Mouse (Mus musculus): ENCODE measurements at regions not wholly inside any gene's neighbourhood (a gene's known extent, or its start where the extent isn't known, plus 50 kb on each side); places are given as distances from the start of the nearest gene placed in this dataset.

GRCm38 (mm10) chr2:101371834-101372493 lies 252.6 kb upstream of the Rag2 start:
- no peak overlapping the region for H3K9ac ChIP-seq (replicated peaks; ENCODE audit: low read length)
- H3K36me3 ChIP-seq (replicated peaks; ENCODE audit: control insufficient read depth, insufficient read depth, low read depth, low read length), result no peaks in the 10 kb centered on the region
- no peaks in the 10 kb centered on the region for H3K4me1 ChIP-seq (ENCODE audit: control insufficient read depth, insufficient read depth, low read length)
- H3K4me3 ChIP-seq (ENCODE audit: low read depth, low read length), result no peak overlapping the region
- no peaks in the 10 kb centered on the region for H3K9me3 ChIP-seq (replicated peaks; ENCODE audit: control insufficient read depth, low read length)
- H3K27me3 ChIP-seq (ENCODE audit: control insufficient read depth, insufficient read depth, low read length), result no peaks in the 10 kb centered on the region
- 86% methylated on average over 7 of the region's 7 CpGs for WGBS
- no peak for ATAC-seq (replicated peaks; ENCODE audit: insufficient number of reproducible peaks, low FRiP score, low TSS enrichment, low read depth)
- H3K4me2 ChIP-seq (ENCODE audit: low read depth, low read length), result no peak overlapping the region
- DNase-seq (ENCODE audit: low spot score), result no peak
- no peak overlapping the region for H3K27ac ChIP-seq (replicated peaks; ENCODE audit: low read depth, low read length)

- H3K36me3 ChIP-seq (replicated peaks; ENCODE audit: control insufficient read depth, insufficient read depth, low read depth, low read length), result no peaks in the 10 kb centered on the region
- no peak overlapping the region for H3K4me2 ChIP-seq (ENCODE audit: low read depth, low read length)
- H3K9ac ChIP-seq (replicated peaks; ENCODE audit: low read length), result no peak overlapping the region
- no peak for ATAC-seq (replicated peaks; ENCODE audit: insufficient number of reproducible peaks, low FRiP score, low TSS enrichment, low read depth)
- WGBS, result 77% methylated on average over 6 of the region's 6 CpGs
- H3K4me3 ChIP-seq (ENCODE audit: low read depth, low read length), result no peak overlapping the region
- H3K4me1 ChIP-seq (ENCODE audit: control insufficient read depth, insufficient read depth, low read length), result no peaks in the 10 kb centered on the region
- H3K27me3 ChIP-seq (ENCODE audit: control insufficient read depth, insufficient read depth, low read length), result no peaks in the 10 kb centered on the region
- no peaks in the 10 kb centered on the region for H3K9me3 ChIP-seq (replicated peaks; ENCODE audit: control insufficient read depth, low read length)
- no peak for DNase-seq (ENCODE audit: low spot score)
- no peak overlapping the region for H3K27ac ChIP-seq (replicated peaks; ENCODE audit: low read depth, low read length)
Observed at GRCm38 (mm10) chr2:101380595-101380994, 243.9 kb upstream of the Rag2 start.

- H3K4me1 ChIP-seq (ENCODE audit: control insufficient read depth, insufficient read depth, low read length), result no peaks in the 10 kb centered on the region
- no peak overlapping the region for H3K27ac ChIP-seq (replicated peaks; ENCODE audit: low read depth, low read length)
- no peaks in the 10 kb centered on the region for H3K9me3 ChIP-seq (replicated peaks; ENCODE audit: control insufficient read depth, low read length)
- H3K27me3 ChIP-seq (ENCODE audit: control insufficient read depth, insufficient read depth, low read length), result no peaks in the 10 kb centered on the region
- DNase-seq (ENCODE audit: low spot score) (no peak), ATAC-seq (replicated peaks; ENCODE audit: insufficient number of reproducible peaks, low FRiP score, low TSS enrichment, low read depth) (no peak)
- no peak overlapping the region for H3K4me2 ChIP-seq (ENCODE audit: low read depth, low read length)
- H3K9ac ChIP-seq (replicated peaks; ENCODE audit: low read length), result no peak overlapping the region
- WGBS, result 77% methylated on average over 1 of the region's 1 CpGs
- H3K4me3 ChIP-seq (ENCODE audit: low read depth, low read length), result no peak overlapping the region
- no peaks in the 10 kb centered on the region for H3K36me3 ChIP-seq (replicated peaks; ENCODE audit: control insufficient read depth, insufficient read depth, low read depth, low read length)
Observed at GRCm38 (mm10) chr2:101415002-101415401, 209.5 kb upstream of the Rag2 start.

- H3K4me3 ChIP-seq (ENCODE audit: low read depth, low read length), result no peak overlapping the region
- no peaks in the 10 kb centered on the region for H3K4me1 ChIP-seq (ENCODE audit: control insufficient read depth, insufficient read depth, low read length)
- no peak for ATAC-seq (replicated peaks; ENCODE audit: insufficient number of reproducible peaks, low FRiP score, low TSS enrichment, low read depth)
- WGBS, result 79% methylated on average over 3 of the region's 3 CpGs
- H3K9ac ChIP-seq (replicated peaks; ENCODE audit: low read length), result no peak overlapping the region
- H3K9me3 ChIP-seq (replicated peaks; ENCODE audit: control insufficient read depth, low read length), result no peaks in the 10 kb centered on the region
- no peaks in the 10 kb centered on the region for H3K27me3 ChIP-seq (ENCODE audit: control insufficient read depth, insufficient read depth, low read length)
- H3K27ac ChIP-seq (replicated peaks; ENCODE audit: low read depth, low read length), result no peak overlapping the region
- peak; percentile 3 for DNase-seq (ENCODE audit: low spot score)
- no peaks in the 10 kb centered on the region for H3K36me3 ChIP-seq (replicated peaks; ENCODE audit: control insufficient read depth, insufficient read depth, low read depth, low read length)
- H3K4me2 ChIP-seq (ENCODE audit: low read depth, low read length), result no peak overlapping the region
Observed at GRCm38 (mm10) chr2:101416702-101417101, 207.8 kb upstream of the Rag2 start.

- WGBS, result 81% methylated on average over 8 of the region's 8 CpGs
Observed at GRCm38 (mm10) chr2:101433141-101433895, 191.2 kb upstream of the Rag2 start.

GRCm38 (mm10) chr2:101440231-101440630 lies 184.3 kb upstream of the Rag2 start:
- Histone ChIP-seq H3K27ac (replicated peaks; ENCODE audit: low read depth, low read length) (no peak overlapping the region), H3K9me3 (replicated peaks; ENCODE audit: control insufficient read depth, low read length) (no peaks in the 10 kb centered on the region), H3K9ac (replicated peaks; ENCODE audit: low read length) (no peak overlapping the region), H3K27me3 (ENCODE audit: control insufficient read depth, insufficient read depth, low read length) (no peaks in the 10 kb centered on the region), H3K4me2 (ENCODE audit: low read depth, low read length) (no peak overlapping the region), H3K36me3 (replicated peaks; ENCODE audit: control insufficient read depth, insufficient read depth, low read depth, low read length) (no peaks in the 10 kb centered on the region), H3K4me1 (ENCODE audit: control insufficient read depth, insufficient read depth, low read length) (no peaks in the 10 kb centered on the region), H3K4me3 (ENCODE audit: low read depth, low read length) (no peak overlapping the region)
- DNase-seq (ENCODE audit: low spot score) (no peak), ATAC-seq (replicated peaks; ENCODE audit: insufficient number of reproducible peaks, low FRiP score, low TSS enrichment, low read depth) (no peak)
- 86% methylated on average over 5 of the region's 5 CpGs for WGBS

More at GRCm38 (mm10) chr2:101433141-101433895, 191.2 kb upstream of the Rag2 start:
- no peaks in the 10 kb centered on the region for H3K4me1 ChIP-seq (ENCODE audit: control insufficient read depth, insufficient read depth, low read length)
- no peaks in the 10 kb centered on the region for H3K27me3 ChIP-seq (ENCODE audit: control insufficient read depth, insufficient read depth, low read length)
- H3K9me3 ChIP-seq (replicated peaks; ENCODE audit: control insufficient read depth, low read length), result no peaks in the 10 kb centered on the region
- no peak overlapping the region for H3K4me3 ChIP-seq (ENCODE audit: low read depth, low read length)
- no peak overlapping the region for H3K27ac ChIP-seq (replicated peaks; ENCODE audit: low read depth, low read length)
- H3K9ac ChIP-seq (replicated peaks; ENCODE audit: low read length), result no peak overlapping the region
- H3K4me2 ChIP-seq (ENCODE audit: low read depth, low read length), result no peak overlapping the region
- H3K36me3 ChIP-seq (replicated peaks; ENCODE audit: control insufficient read depth, insufficient read depth, low read depth, low read length), result no peaks in the 10 kb centered on the region
- ATAC-seq (replicated peaks; ENCODE audit: insufficient number of reproducible peaks, low FRiP score, low TSS enrichment, low read depth), result no peak
- no peak for DNase-seq (ENCODE audit: low spot score)

GRCm38 (mm10) chr2:101441081-101441630 lies 183.4 kb upstream of the Rag2 start:
- no peaks in the 10 kb centered on the region for H3K36me3 ChIP-seq (replicated peaks; ENCODE audit: control insufficient read depth, insufficient read depth, low read depth, low read length)
- 95% methylated on average over 5 of the region's 5 CpGs for WGBS
- no peaks in the 10 kb centered on the region for H3K27me3 ChIP-seq (ENCODE audit: control insufficient read depth, insufficient read depth, low read length)
- no peak overlapping the region for H3K9ac ChIP-seq (replicated peaks; ENCODE audit: low read length)
- DNase-seq (ENCODE audit: low spot score), result no peak
- no peak for ATAC-seq (replicated peaks; ENCODE audit: insufficient number of reproducible peaks, low FRiP score, low TSS enrichment, low read depth)
- no peak overlapping the region for H3K27ac ChIP-seq (replicated peaks; ENCODE audit: low read depth, low read length)
- no peaks in the 10 kb centered on the region for H3K9me3 ChIP-seq (replicated peaks; ENCODE audit: control insufficient read depth, low read length)
- no peak overlapping the region for H3K4me3 ChIP-seq (ENCODE audit: low read depth, low read length)
- H3K4me2 ChIP-seq (ENCODE audit: low read depth, low read length), result no peak overlapping the region
- no peaks in the 10 kb centered on the region for H3K4me1 ChIP-seq (ENCODE audit: control insufficient read depth, insufficient read depth, low read length)

- H3K4me2 ChIP-seq (ENCODE audit: low read depth, low read length), result no peak overlapping the region
- 81% methylated on average over 5 of the region's 5 CpGs for WGBS
- DNase-seq (ENCODE audit: low spot score) (no peak), ATAC-seq (replicated peaks; ENCODE audit: insufficient number of reproducible peaks, low FRiP score, low TSS enrichment, low read depth) (no peak)
- H3K36me3 ChIP-seq (replicated peaks; ENCODE audit: control insufficient read depth, insufficient read depth, low read depth, low read length), result no peaks in the 10 kb centered on the region
- no peak overlapping the region for H3K9ac ChIP-seq (replicated peaks; ENCODE audit: low read length)
- H3K4me3 ChIP-seq (ENCODE audit: low read depth, low read length), result no peak overlapping the region
- H3K27ac ChIP-seq (replicated peaks; ENCODE audit: low read depth, low read length), result no peak overlapping the region
- H3K27me3 ChIP-seq (ENCODE audit: control insufficient read depth, insufficient read depth, low read length), result no peaks in the 10 kb centered on the region
- H3K4me1 ChIP-seq (ENCODE audit: control insufficient read depth, insufficient read depth, low read length), result no peaks in the 10 kb centered on the region
- H3K9me3 ChIP-seq (replicated peaks; ENCODE audit: control insufficient read depth, low read length), result no peaks in the 10 kb centered on the region
Observed at GRCm38 (mm10) chr2:101455591-101455990, 168.9 kb upstream of the Rag2 start.

Measured in embryonic facial prominence, embryonic 11.5 days (tissue).